8 mouse cellular contexts compared by ENCODE assay signal in the genomic region with DNA sequence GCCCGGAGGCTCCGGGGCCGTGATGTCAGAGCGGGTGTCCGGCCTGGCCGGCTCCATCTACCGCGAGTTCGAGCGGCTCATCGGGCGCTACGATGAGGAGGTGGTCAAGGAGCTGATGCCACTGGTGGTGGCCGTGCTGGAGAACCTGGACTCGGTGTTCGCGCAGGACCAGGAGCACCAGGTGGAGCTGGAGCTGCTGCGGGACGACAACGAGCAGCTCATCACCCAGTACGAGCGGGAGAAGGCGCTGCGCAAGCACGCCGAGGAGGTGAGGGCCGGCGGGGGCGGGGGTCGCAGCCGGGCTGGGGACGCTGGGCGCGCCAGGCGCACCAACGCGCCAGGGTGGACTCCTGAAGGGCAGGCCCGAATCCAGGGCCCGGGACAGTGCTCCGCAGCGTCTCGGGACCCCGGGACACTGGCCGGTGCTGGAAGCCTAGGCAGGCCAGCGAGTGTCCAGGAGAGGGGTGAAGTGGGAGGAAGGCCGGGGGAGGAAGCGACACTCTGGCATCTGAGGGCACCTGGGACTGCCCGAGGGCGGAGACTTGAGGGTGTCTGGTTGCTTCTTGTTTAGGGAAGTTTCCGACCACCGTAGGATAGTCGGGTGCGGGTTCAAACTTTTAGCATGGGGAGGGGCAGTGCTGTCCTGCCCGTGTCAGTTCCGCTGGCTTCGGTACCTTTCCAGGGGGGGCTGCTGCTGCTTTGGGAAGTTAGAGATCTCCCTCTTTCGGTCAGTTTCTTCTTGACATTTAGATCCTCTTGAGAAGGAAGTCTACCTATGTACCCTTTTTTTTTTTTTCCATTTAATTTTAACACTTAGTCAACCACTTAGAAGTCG. TPM values are rescaled to one million over a fixed set of nuclear protein-coding genes. Genes with fewer than 3 reads are reported as not detected.
DNase-seq lines count a peak whose midpoint lies in the region; ATAC-seq lines count a peak whose summit lies in the region.

No protein-coding gene starts in this region.

- H3K27me3 ChIP-seq in intestine, embryonic 16.5 days (replicated peaks; ENCODE audit: control insufficient read depth, insufficient read depth, low read length): no peaks in the 10 kb centered on the region
- no peaks in the 10 kb centered on the region for H3K27me3 ChIP-seq in limb, embryonic 13.5 days
- H3K27me3 ChIP-seq in midbrain, embryonic 14.5 days (ENCODE audit: control insufficient read depth, insufficient read depth, low read length): no peaks in the 10 kb centered on the region

- H3K27ac ChIP-seq in intestine, embryonic 16.5 days (ENCODE audit: low read length): peak overlapping the region; percentile 97
- H3K27ac ChIP-seq in limb, embryonic 13.5 days: peak overlapping the region; percentile 93
- H3K27ac ChIP-seq in midbrain, embryonic 14.5 days (replicated peaks; ENCODE audit: low read depth, low read length): peak overlapping the region; percentile 92

- peak; percentile 39 for ATAC-seq in intestine, embryonic 16.5 days
- ATAC-seq in limb, embryonic 13.5 days (ENCODE audit: low FRiP score, low read depth): peak; percentile 39
- ATAC-seq in midbrain, embryonic 14.5 days (ENCODE audit: low FRiP score, low TSS enrichment): peak; percentile 68

- no peaks in the 10 kb centered on the region for H3K9me3 ChIP-seq in intestine, embryonic 16.5 days (ENCODE audit: control insufficient read depth, low read length)
- H3K9me3 ChIP-seq in limb, embryonic 13.5 days: no peaks in the 10 kb centered on the region
- H3K9me3 ChIP-seq in midbrain, embryonic 14.5 days (ENCODE audit: control insufficient read depth, low read length): no peaks in the 10 kb centered on the region

- WGBS in intestine, embryonic 16.5 days: under 1% methylated on average over 58 of the region's 58 CpGs
- under 1% methylated on average over 58 of the region's 58 CpGs for WGBS in limb, embryonic 13.5 days
- under 1% methylated on average over 58 of the region's 58 CpGs for WGBS in midbrain, embryonic 14.5 days

- H3K9ac ChIP-seq in intestine, embryonic 16.5 days (ENCODE audit: low read depth, low read length): peak overlapping the region; percentile 95
- H3K9ac ChIP-seq in limb, embryonic 13.5 days: peak overlapping the region; percentile 88
- H3K9ac ChIP-seq in midbrain, embryonic 14.5 days (replicated peaks; ENCODE audit: low read length): peak overlapping the region; percentile 90

- peak; percentile 31 for DNase-seq in urinary bladder, postnatal 25 days (ENCODE audit: low spot score)
- no peak for DNase-seq in urinary bladder, postnatal 4 days (ENCODE audit: low spot score in 2 of 2)
- peak; percentile 46 for DNase-seq in embryo, embryonic 9.5 days (ENCODE audit: extremely low spot score)
- peak; percentile 22 to 51 for DNase-seq in gastrocnemius, postnatal 4 days (ENCODE audit: low spot score in 2 of 2)
- DNase-seq in midbrain, embryonic 14.5 days: peak; percentile 20
- peak; percentile 57 to 80 for DNase-seq in spleen, postnatal 4 days (ENCODE audit: low spot score in 2 of 2)

- H3K4me3 ChIP-seq in intestine, embryonic 16.5 days (ENCODE audit: low read length): peak overlapping the region; percentile 99
- H3K4me3 ChIP-seq in limb, embryonic 13.5 days: peak overlapping the region; percentile 97
- H3K4me3 ChIP-seq in midbrain, embryonic 14.5 days (replicated peaks; ENCODE audit: low read depth, low read length): peak overlapping the region; percentile 84

- H3K4me1 ChIP-seq in intestine, embryonic 16.5 days (ENCODE audit: control insufficient read depth, insufficient read depth, low read length): peaks cover 20% of the 10 kb centered on the region
- H3K4me1 ChIP-seq in limb, embryonic 13.5 days: peaks cover 28% of the 10 kb centered on the region
- peaks cover 25% of the 10 kb centered on the region for H3K4me1 ChIP-seq in midbrain, embryonic 14.5 days (ENCODE audit: control insufficient read depth, insufficient read depth, low read length)

- no peaks in the 10 kb centered on the region for H3K36me3 ChIP-seq in intestine, embryonic 16.5 days (ENCODE audit: control insufficient read depth, insufficient read depth, low read length)
- H3K36me3 ChIP-seq in limb, embryonic 13.5 days: no peaks in the 10 kb centered on the region
- H3K36me3 ChIP-seq in midbrain, embryonic 14.5 days (ENCODE audit: control insufficient read depth, insufficient read depth, low read length): no peaks in the 10 kb centered on the region

- H3K4me2 ChIP-seq in intestine, embryonic 16.5 days (ENCODE audit: low read depth, low read length): peak overlapping the region; percentile 80
- peak overlapping the region; percentile 77 for H3K4me2 ChIP-seq in limb, embryonic 13.5 days (replicated peaks)
- peak overlapping the region; percentile 93 for H3K4me2 ChIP-seq in midbrain, embryonic 14.5 days (ENCODE audit: low read length)

RNA-seq across cellular contexts. Expression of a gene that starts 0.6 kb away (rescaled TPM):
- total RNA-seq in gastrocnemius, postnatal 4 days (2021): 100 to 1,000 TPM; 132 to 149 TPM
- 17.8 and 23.4 TPM in 2 replicates for polyA plus RNA-seq in intestine, embryonic 16.5 days (2015; fragmentation: Nextera tagmentation; extraction: Ambion mirVana)
- 42.6 and 44.1 TPM in 2 replicates for polyA plus RNA-seq in limb, embryonic 13.5 days (2015; fragmentation: Nextera tagmentation; extraction: Ambion mirVana)
- polyA plus RNA-seq in midbrain, embryonic 14.5 days (2014; fragmentation: Nextera tagmentation; extraction: Ambion mirVana): 112 and 140 TPM in 2 replicates

RNA-seq across cellular contexts. Expression of a gene that starts 28.2 kb away (rescaled TPM):
- total RNA-seq in gastrocnemius, postnatal 4 days (2021): 10 to 100 TPM; 27.7 to 28.5 TPM
- 156 and 157 TPM in 2 replicates for polyA plus RNA-seq in intestine, embryonic 16.5 days (2015; fragmentation: Nextera tagmentation; extraction: Ambion mirVana)
- 141 and 162 TPM in 2 replicates for polyA plus RNA-seq in limb, embryonic 13.5 days (2015; fragmentation: Nextera tagmentation; extraction: Ambion mirVana)
- polyA plus RNA-seq in midbrain, embryonic 14.5 days (2014; fragmentation: Nextera tagmentation; extraction: Ambion mirVana): 439 and 597 TPM in 2 replicates

RNA-seq across cellular contexts. Expression of a gene that starts 28.4 kb away (rescaled TPM):
- 10 to 100 TPM; 39.1 to 42.8 TPM for total RNA-seq in gastrocnemius, postnatal 4 days (2021)
- 415 and 469 TPM in 2 replicates for polyA plus RNA-seq in intestine, embryonic 16.5 days (2015; fragmentation: Nextera tagmentation; extraction: Ambion mirVana)
- polyA plus RNA-seq in limb, embryonic 13.5 days (2015; fragmentation: Nextera tagmentation; extraction: Ambion mirVana): 400 and 424 TPM in 2 replicates
- 269 and 321 TPM in 2 replicates for polyA plus RNA-seq in midbrain, embryonic 14.5 days (2014; fragmentation: Nextera tagmentation; extraction: Ambion mirVana)

RNA-seq across cellular contexts. Expression of a gene that starts 40.5 kb away (rescaled TPM):
- total RNA-seq in gastrocnemius, postnatal 4 days (2021): 100 to 1,000 TPM; 580 to 658 TPM
- 300 and 311 TPM in 2 replicates for polyA plus RNA-seq in intestine, embryonic 16.5 days (2015; fragmentation: Nextera tagmentation; extraction: Ambion mirVana)
- 289 and 307 TPM in 2 replicates for polyA plus RNA-seq in limb, embryonic 13.5 days (2015; fragmentation: Nextera tagmentation; extraction: Ambion mirVana)
- polyA plus RNA-seq in midbrain, embryonic 14.5 days (2014; fragmentation: Nextera tagmentation; extraction: Ambion mirVana): 75.8 and 79.0 TPM in 2 replicates

Comparison
In these comparisons a context has a peak if more than half of its experiments do, and no peak if none do; other contexts are left out.
1. DNase-seq: peak in urinary bladder, postnatal 25 days (single experiment), embryo, embryonic 9.5 days (single experiment), gastrocnemius, postnatal 4 days (2 of 2), midbrain, embryonic 14.5 days (single experiment) and spleen, postnatal 4 days (2 of 2); none in urinary bladder, postnatal 4 days (0 of 2).
2. Peak in every context shown above with its lines, with median percentiles within 50 percentile points of each other: ATAC-seq, H3K27ac ChIP-seq, H3K4me2 ChIP-seq, H3K4me3 ChIP-seq and H3K9ac ChIP-seq.